Mouse (Mus musculus): ENCODE results near the gene Zfp146. TPM values are rescaled to one million over a fixed set of nuclear protein-coding genes. Genes with fewer than 3 reads are reported as not detected.
"Not testable (repeated sequence)": the region's sequence is repeated elsewhere in the genome, so short reads cannot be mapped to it uniquely, and the experiment has no call there.

Zfp146 gene
- 0.14 and 0.46 TPM in 2 replicates for polyA plus RNA-seq (2012)

- TF ChIP-seq TAL1 (IDR thresholded peaks at IDR 0.05; ENCODE audit: low read length) (no peak), GATA1 (IDR thresholded peaks at IDR 0.05; ENCODE audit: low read length) (peak; percentile 79)
- Histone ChIP-seq H3K36me3 (ENCODE audit: control insufficient read depth) (peaks cover 27% of the 10 kb centered on the region), H3K9me3 (ENCODE audit: control insufficient read depth, low read length) (peaks cover 6% of the 10 kb centered on the region), H3K4me1 (ENCODE audit: control insufficient read depth) (peaks cover 28% of the 10 kb centered on the region), H3K27me3 (ENCODE audit: control insufficient read depth) (no peaks in the 10 kb centered on the region), H3K4me3 (replicated peaks) (peak within 1 kb of the TSS; percentile 87)
Observed at GRCm38 (mm10) chr7:30169583-30170282, at the start of gene Zfp146. Zfp146 (minus strand) TSS chr7:30169750.

GRCm38 (mm10) chr7:30217277-30217676 lies 47.7 kb upstream of the Zfp146 start:
- TF ChIP-seq TAL1 (IDR thresholded peaks at IDR 0.05; ENCODE audit: low read length), result no peak
- TF ChIP-seq GATA1 (IDR thresholded peaks at IDR 0.05; ENCODE audit: low read length), result no peak
- H3K27me3 ChIP-seq (ENCODE audit: control insufficient read depth), result no peaks in the 10 kb centered on the region
- no peaks in the 10 kb centered on the region for H3K36me3 ChIP-seq (ENCODE audit: control insufficient read depth)
- H3K4me1 ChIP-seq (ENCODE audit: control insufficient read depth), result peaks cover 30% of the 10 kb centered on the region
- no peak overlapping the region for H3K4me3 ChIP-seq (replicated peaks)
- no peaks in the 10 kb centered on the region for H3K9me3 ChIP-seq (ENCODE audit: control insufficient read depth, low read length)

- no peaks in the 10 kb centered on the region for H3K9me3 ChIP-seq (ENCODE audit: control insufficient read depth, low read length)
- peaks cover 24% of the 10 kb centered on the region for H3K4me1 ChIP-seq (ENCODE audit: control insufficient read depth)
- H3K36me3 ChIP-seq (ENCODE audit: control insufficient read depth), result no peaks in the 10 kb centered on the region
- TF ChIP-seq TAL1 (IDR thresholded peaks at IDR 0.05; ENCODE audit: low read length) (no peak), GATA1 (IDR thresholded peaks at IDR 0.05; ENCODE audit: low read length) (no peak)
- H3K27me3 ChIP-seq (ENCODE audit: control insufficient read depth), result no peaks in the 10 kb centered on the region
- H3K4me3 ChIP-seq (replicated peaks), result no peak overlapping the region
Observed at GRCm38 (mm10) chr7:30216723-30217151, 47.2 kb upstream of the Zfp146 start.

GRCm38 (mm10) chr7:30215875-30216274 lies 46.3 kb upstream of the Zfp146 start:
- H3K4me3 ChIP-seq (replicated peaks), result no peak overlapping the region
- peaks cover 21% of the 10 kb centered on the region for H3K4me1 ChIP-seq (ENCODE audit: control insufficient read depth)
- no peaks in the 10 kb centered on the region for H3K27me3 ChIP-seq (ENCODE audit: control insufficient read depth)
- H3K36me3 ChIP-seq (ENCODE audit: control insufficient read depth), result no peaks in the 10 kb centered on the region
- no peaks in the 10 kb centered on the region for H3K9me3 ChIP-seq (ENCODE audit: control insufficient read depth, low read length)
- TF ChIP-seq TAL1 (IDR thresholded peaks at IDR 0.05; ENCODE audit: low read length) (no peak), GATA1 (IDR thresholded peaks at IDR 0.05; ENCODE audit: low read length) (no peak)

- TF ChIP-seq TAL1 (IDR thresholded peaks at IDR 0.05; ENCODE audit: low read length) (no peak), GATA1 (IDR thresholded peaks at IDR 0.05; ENCODE audit: low read length) (no peak)
- Histone ChIP-seq H3K9me3 (ENCODE audit: control insufficient read depth, low read length) (no peaks in the 10 kb centered on the region), H3K36me3 (ENCODE audit: control insufficient read depth) (no peaks in the 10 kb centered on the region), H3K4me3 (replicated peaks) (no peak overlapping the region), H3K4me1 (ENCODE audit: control insufficient read depth) (peaks cover 8% of the 10 kb centered on the region), H3K27me3 (ENCODE audit: control insufficient read depth) (no peaks in the 10 kb centered on the region)
Observed at GRCm38 (mm10) chr7:30213881-30214280, 44.3 kb upstream of the Zfp146 start.

GRCm38 (mm10) chr7:30211025-30211424 lies 41.5 kb upstream of the Zfp146 start:
- Histone ChIP-seq H3K9me3 (ENCODE audit: control insufficient read depth, low read length) (no peaks in the 10 kb centered on the region), H3K27me3 (ENCODE audit: control insufficient read depth) (0 out of 2 replicates have a peak, but pooled peaks cover 2% of the 10 kb centered on the region), H3K36me3 (ENCODE audit: control insufficient read depth) (no peaks in the 10 kb centered on the region), H3K4me3 (replicated peaks) (no peak overlapping the region), H3K4me1 (ENCODE audit: control insufficient read depth) (no peaks in the 10 kb centered on the region)
- no peak for TF ChIP-seq GATA1 (IDR thresholded peaks at IDR 0.05; ENCODE audit: low read length)
- no peak for TF ChIP-seq TAL1 (IDR thresholded peaks at IDR 0.05; ENCODE audit: low read length)

- not testable (repeated sequence) for H3K4me3 ChIP-seq (replicated peaks); H3K27me3 ChIP-seq (ENCODE audit: control insufficient read depth); H3K9me3 ChIP-seq (ENCODE audit: control insufficient read depth, low read length); H3K36me3 ChIP-seq (ENCODE audit: control insufficient read depth); H3K4me1 ChIP-seq (ENCODE audit: control insufficient read depth)
Observed at GRCm38 (mm10) chr7:30206364-30206763, 36.8 kb upstream of the Zfp146 start.

GRCm38 (mm10) chr7:30205383-30205782 lies 35.8 kb upstream of the Zfp146 start:
- no peak overlapping the region for H3K4me3 ChIP-seq (replicated peaks)
- no peak for TF ChIP-seq GATA1 (IDR thresholded peaks at IDR 0.05; ENCODE audit: low read length)
- no peak for TF ChIP-seq TAL1 (IDR thresholded peaks at IDR 0.05; ENCODE audit: low read length)
- no peaks in the 10 kb centered on the region for H3K36me3 ChIP-seq (ENCODE audit: control insufficient read depth)
- 0 out of 2 replicates have a peak, but pooled peaks cover 2% of the 10 kb centered on the region for H3K27me3 ChIP-seq (ENCODE audit: control insufficient read depth)
- H3K4me1 ChIP-seq (ENCODE audit: control insufficient read depth), result peaks cover 6% of the 10 kb centered on the region
- no peaks in the 10 kb centered on the region for H3K9me3 ChIP-seq (ENCODE audit: control insufficient read depth, low read length)

- no peak overlapping the region for H3K4me3 ChIP-seq (replicated peaks)
- no peaks in the 10 kb centered on the region for H3K36me3 ChIP-seq (ENCODE audit: control insufficient read depth)
- 0 out of 2 replicates have a peak, but pooled peaks cover 2% of the 10 kb centered on the region for H3K27me3 ChIP-seq (ENCODE audit: control insufficient read depth)
- TF ChIP-seq GATA1 (IDR thresholded peaks at IDR 0.05; ENCODE audit: low read length) (no peak), TAL1 (IDR thresholded peaks at IDR 0.05; ENCODE audit: low read length) (no peak)
- no peaks in the 10 kb centered on the region for H3K9me3 ChIP-seq (ENCODE audit: control insufficient read depth, low read length)
- peaks cover 6% of the 10 kb centered on the region for H3K4me1 ChIP-seq (ENCODE audit: control insufficient read depth)
Observed at GRCm38 (mm10) chr7:30204380-30204779, 34.8 kb upstream of the Zfp146 start.
